Comparison of ENCODE assay signal across 8 mouse cellular contexts in genomic region chr5:148994706-148995414, GRCm38 (mm10). TPM values are rescaled to one million over a fixed set of nuclear protein-coding genes. Genes with fewer than 3 reads are reported as not detected.
DNase-seq lines count a peak whose midpoint lies in the region; ATAC-seq and TF ChIP-seq lines count a peak whose summit lies in the region.

TSS of gene Gm42791 (minus strand) at chr5:148995147.

- no peaks in the 10 kb centered on the region for H3K36me3 ChIP-seq in ES-Bruce4 (ENCODE audit: control insufficient read depth, insufficient read depth, low read length, poor library complexity, severe bottlenecking)
- no peaks in the 10 kb centered on the region for H3K36me3 ChIP-seq in forebrain, embryonic 15.5 days
- no peaks in the 10 kb centered on the region for H3K36me3 ChIP-seq in liver, postnatal 0 days (replicated peaks; ENCODE audit: insufficient read depth, low read length)
- no peaks in the 10 kb centered on the region for H3K36me3 ChIP-seq in neural tube, embryonic 14.5 days (ENCODE audit: control insufficient read depth, insufficient read depth, low read length)
- H3K36me3 ChIP-seq in testis, adult 2 months (ENCODE audit: control insufficient read depth, insufficient read depth, low read length), result no peaks in the 10 kb centered on the region

- WGBS in forebrain, embryonic 15.5 days, result under 1% methylated on average over 33 of the region's 33 CpGs
- WGBS in liver, postnatal 0 days (ENCODE audit: insufficient replicate concordance), result 2% methylated on average over 33 of the region's 33 CpGs
- WGBS in neural tube, embryonic 14.5 days, result under 1% methylated on average over 33 of the region's 33 CpGs

- intact Hi-C loops in heart, postnatal 14 days (cut with DNase I), result loop anchor here (5.0 kb wide), 2 partner anchors 37 to 43 kb away; no protein-coding TSS in a partner anchor

- TF ChIP-seq EP300 in ES-Bruce4 (IDR thresholded peaks at IDR 0.05; ENCODE audit: insufficient read depth, low read depth, low read length), result no peak
- TF ChIP-seq EP300 in liver, postnatal 0 days (IDR thresholded peaks at IDR 0.05; ENCODE audit: low read depth), result peak; percentile 62; the same call in 1 of the 2 replicates

- TF ChIP-seq CTCF in ES-Bruce4 (IDR thresholded peaks at IDR 0.05; ENCODE audit: low read depth, low read length), result no peak
- no peak for TF ChIP-seq CTCF in liver, postnatal 0 days (IDR thresholded peaks at IDR 0.05; ENCODE audit: low read depth)
- TF ChIP-seq CTCF in testis, adult 2 months (IDR thresholded peaks at IDR 0.05; ENCODE audit: control insufficient read depth, insufficient read depth, insufficient replicate concordance, low read depth, low read length), result no peak

- no peak within 1 kb of the TSS for H3K27ac ChIP-seq in ES-Bruce4 (ENCODE audit: insufficient read depth, low read length)
- peak within 1 kb of the TSS; percentile 95 for H3K27ac ChIP-seq in forebrain, embryonic 15.5 days (replicated peaks)
- H3K27ac ChIP-seq in liver, postnatal 0 days (ENCODE audit: low read depth), result peak within 1 kb of the TSS; percentile 85
- H3K27ac ChIP-seq in neural tube, embryonic 14.5 days (ENCODE audit: low read depth, low read length), result peak within 1 kb of the TSS; percentile 91
- peak within 1 kb of the TSS; percentile 81 for H3K27ac ChIP-seq in testis, adult 2 months (ENCODE audit: control insufficient read depth, insufficient read depth, low read depth, low read length)

- peak; percentile 92 for ATAC-seq in forebrain, embryonic 15.5 days (replicated peaks)
- ATAC-seq in liver, postnatal 0 days, result peak; percentile 92
- ATAC-seq in neural tube, embryonic 14.5 days (ENCODE audit: low read depth), result peak; percentile 88

- H3K9me3 ChIP-seq in ES-Bruce4 (replicated peaks; ENCODE audit: control insufficient read depth, insufficient read depth, low read length, poor library complexity, severe bottlenecking), result no peaks in the 10 kb centered on the region
- H3K9me3 ChIP-seq in forebrain, embryonic 15.5 days, result no peaks in the 10 kb centered on the region
- H3K9me3 ChIP-seq in liver, postnatal 0 days (ENCODE audit: low read length), result no peaks in the 10 kb centered on the region
- no peaks in the 10 kb centered on the region for H3K9me3 ChIP-seq in neural tube, embryonic 14.5 days (ENCODE audit: control insufficient read depth, low read length)

- no peaks in the 10 kb centered on the region for H3K27me3 ChIP-seq in ES-Bruce4 (ENCODE audit: control insufficient read depth, insufficient read depth, low read length, poor library complexity, severe bottlenecking)
- H3K27me3 ChIP-seq in forebrain, embryonic 15.5 days, result no peaks in the 10 kb centered on the region
- no peaks in the 10 kb centered on the region for H3K27me3 ChIP-seq in liver, postnatal 0 days (ENCODE audit: insufficient read depth, low read length)
- H3K27me3 ChIP-seq in neural tube, embryonic 14.5 days (ENCODE audit: control insufficient read depth, insufficient read depth, low read length), result no peaks in the 10 kb centered on the region
- H3K27me3 ChIP-seq in testis, adult 2 months (ENCODE audit: control insufficient read depth, insufficient read depth, low read length), result no peaks in the 10 kb centered on the region

- peak; percentile 95 for DNase-seq in cerebellum, adult 11-12 months
- peak; percentile 90 to 93 for DNase-seq in heart, postnatal 14 days
- DNase-seq in layer of hippocampus, adult 11-12 months (ENCODE audit: low spot score), result peak; percentile 97
- DNase-seq in liver, postnatal 0 days, result peak; percentile 89

- peak within 1 kb of the TSS; percentile 87 for H3K4me2 ChIP-seq in forebrain, embryonic 15.5 days (replicated peaks)
- peak within 1 kb of the TSS; percentile 75 for H3K4me2 ChIP-seq in liver, postnatal 0 days (ENCODE audit: low read depth, low read length)
- peak within 1 kb of the TSS; percentile 86 for H3K4me2 ChIP-seq in neural tube, embryonic 14.5 days (ENCODE audit: low read depth, low read length)

- no peak for TF ChIP-seq POLR2A in ES-Bruce4 (IDR thresholded peaks at IDR 0.05; ENCODE audit: insufficient read depth, low read length)
- TF ChIP-seq POLR2A in testis, adult 2 months (IDR thresholded peaks at IDR 0.05; ENCODE audit: control insufficient read depth, low read depth, low read length), result 0 out of 2 replicates have a peak, but pooled peaks have one; percentile 20

- peak within 1 kb of the TSS; percentile 20; the same call in 1 of the 2 replicates for H3K4me3 ChIP-seq in ES-Bruce4 (ENCODE audit: low read depth, low read length)
- H3K4me3 ChIP-seq in forebrain, embryonic 15.5 days, result peak within 1 kb of the TSS; percentile 52
- H3K4me3 ChIP-seq in liver, postnatal 0 days (ENCODE audit: low read depth, low read length), result peak within 1 kb of the TSS; percentile 51
- peak within 1 kb of the TSS; percentile 45 for H3K4me3 ChIP-seq in neural tube, embryonic 14.5 days (ENCODE audit: low read depth, low read length)
- peak within 1 kb of the TSS; percentile 77 for H3K4me3 ChIP-seq in testis, adult 2 months (ENCODE audit: control insufficient read depth, low read depth, low read length)

- peaks cover 2% of the 10 kb centered on the region for H3K4me1 ChIP-seq in ES-Bruce4 (ENCODE audit: control insufficient read depth, insufficient read depth, low read length)
- H3K4me1 ChIP-seq in forebrain, embryonic 15.5 days, result peaks cover 25% of the 10 kb centered on the region
- H3K4me1 ChIP-seq in liver, postnatal 0 days (ENCODE audit: insufficient read depth), result peaks cover 7% of the 10 kb centered on the region; the same call in 1 of the 2 replicates
- peaks cover 10% of the 10 kb centered on the region; the same call in 1 of the 2 replicates for H3K4me1 ChIP-seq in neural tube, embryonic 14.5 days (ENCODE audit: control insufficient read depth, insufficient read depth, low read length)
- peaks cover 25% of the 10 kb centered on the region for H3K4me1 ChIP-seq in testis, adult 2 months (ENCODE audit: control insufficient read depth, insufficient read depth, low read length)

- H3K9ac ChIP-seq in ES-Bruce4 (ENCODE audit: low read depth, poor library complexity, severe bottlenecking), result peak within 1 kb of the TSS; percentile 24
- H3K9ac ChIP-seq in forebrain, embryonic 15.5 days (replicated peaks), result peak within 1 kb of the TSS; percentile 61
- peak within 1 kb of the TSS; percentile 52 for H3K9ac ChIP-seq in liver, postnatal 0 days (replicated peaks)
- peak within 1 kb of the TSS; percentile 63 for H3K9ac ChIP-seq in neural tube, embryonic 14.5 days (replicated peaks; ENCODE audit: low read depth, low read length)

RNA-seq across cellular contexts. Expression of gene Gm42791, which starts in this region (rescaled TPM):
- polyA plus RNA-seq in ES-Bruce4 (2011; ENCODE audit: insufficient read depth, insufficient read length, low read depth, missing spikeins), result 1.9 and 4.8 TPM in 2 replicates
- 5.6 and 7.4 TPM in 2 replicates for polyA plus RNA-seq in forebrain, embryonic 15.5 days (2015; fragmentation: Nextera tagmentation; extraction: Ambion mirVana)
- 1 to 10 TPM; 3.3 to 6.1 TPM for total RNA-seq in heart, postnatal 14 days (2021)
- 0.42 TPM in 1 of 2 replicates, not detected in the other for polyA plus RNA-seq in liver, postnatal 0 days (2015; fragmentation: Nextera tagmentation; extraction: Ambion mirVana)
- polyA plus RNA-seq in neural tube, embryonic 14.5 days (2014; fragmentation: Nextera tagmentation; extraction: Ambion mirVana), result not detected in 2 replicates
- not detected in 2 replicates for polyA plus RNA-seq in testis, adult 2 months (2012; rRNA removed)

Comparison
In these comparisons a context has a peak if more than half of its experiments do, and no peak if none do; other contexts are left out.
1. Peak in DNase-seq, ATAC-seq, H3K4me3 ChIP-seq, H3K27ac ChIP-seq, H3K9ac ChIP-seq and H3K4me2 ChIP-seq in liver, postnatal 0 days; RNA of the gene not detected or under 1 TPM.
2. Peak in ATAC-seq, H3K4me3 ChIP-seq, H3K27ac ChIP-seq, H3K9ac ChIP-seq and H3K4me2 ChIP-seq in neural tube, embryonic 14.5 days; RNA of the gene not detected or under 1 TPM.
3. H3K4me3 ChIP-seq: peak in every context shown above with its lines; median percentile 77 in testis, adult 2 months; 52 in forebrain, embryonic 15.5 days; 51 in liver, postnatal 0 days; 45 in neural tube, embryonic 14.5 days; 20 in ES-Bruce4.